Comparison of ENCODE assay signal across 9 mouse cellular contexts in genomic region chr1:119419151-119420105, GRCm38 (mm10). TPM values are rescaled to one million over a fixed set of nuclear protein-coding genes. Genes with fewer than 3 reads are reported as not detected.
DNase-seq lines count a peak whose midpoint lies in the region; ATAC-seq and TF ChIP-seq lines count a peak whose summit lies in the region.
"Had no signal": no experiment of that assay in that cellular context is flagged by ENCODE, and none has a peak within 500 bp of the region (broad histone marks: within the 10 kb centered on the region; RNA-seq: fewer than 3 reads in every experiment).

No protein-coding gene starts in this region.

- no peak overlapping the region for H3K9ac ChIP-seq in heart, embryonic 15.5 days
- peak overlapping the region; percentile 78 for H3K9ac ChIP-seq in hindbrain, embryonic 13.5 days
- peak overlapping the region; percentile 32; the same call in 1 of the 2 replicates for H3K9ac ChIP-seq in neural tube, embryonic 11.5 days (ENCODE audit: low read length)

- peaks cover 29% of the 10 kb centered on the region for H3K4me1 ChIP-seq in heart, embryonic 15.5 days (replicated peaks)
- peaks cover 70% of the 10 kb centered on the region for H3K4me1 ChIP-seq in hindbrain, embryonic 13.5 days (replicated peaks)
- H3K4me1 ChIP-seq in neural tube, embryonic 11.5 days (ENCODE audit: control insufficient read depth, insufficient read depth, low read length) = peaks cover 13% of the 10 kb centered on the region

- no peak for DNase-seq in heart, adult 9 months (ENCODE audit: low spot score in 2 of 2)
- peak; percentile 77 for DNase-seq in brain, embryonic 14.5 days (ENCODE audit: low read depth)
- peak; percentile 48 for DNase-seq in neural tube, embryonic 11.5 days (ENCODE audit: low spot score)
- DNase-seq in adrenal gland, postnatal 4 days (ENCODE audit: low spot score in 2 of 2) = no peak
- DNase-seq in adrenal gland, adult 18-20 months (ENCODE audit: low spot score in 2 of 2) = no peak
- DNase-seq in layer of hippocampus, postnatal 25 days (ENCODE audit: extremely low spot score in 1 of 2, low spot score in 1 of 2) = no peak

- no peaks in the 10 kb centered on the region for H3K9me3 ChIP-seq in heart, embryonic 15.5 days (replicated peaks)
- H3K9me3 ChIP-seq in hindbrain, embryonic 13.5 days = no peaks in the 10 kb centered on the region
- no peaks in the 10 kb centered on the region for H3K9me3 ChIP-seq in neural tube, embryonic 11.5 days (ENCODE audit: control insufficient read depth, low read length)

- no peak for ATAC-seq in heart, embryonic 15.5 days (replicated peaks; ENCODE audit: insufficient number of reproducible peaks, insufficient read depth, low FRiP score, low read depth)
- no peak for ATAC-seq in hindbrain, embryonic 13.5 days (ENCODE audit: low FRiP score)
- ATAC-seq in neural tube, embryonic 11.5 days (ENCODE audit: insufficient read depth, low FRiP score, low TSS enrichment) = no peak

- H3K4me3 ChIP-seq in heart, embryonic 15.5 days = peak overlapping the region; percentile 76
- H3K4me3 ChIP-seq in hindbrain, embryonic 13.5 days = peak overlapping the region; percentile 65
- H3K4me3 ChIP-seq in neural tube, embryonic 11.5 days (ENCODE audit: low read depth, low read length) = peak overlapping the region; percentile 60

- peaks cover 84% of the 10 kb centered on the region for H3K27me3 ChIP-seq in heart, embryonic 15.5 days
- peaks cover 84% of the 10 kb centered on the region for H3K27me3 ChIP-seq in hindbrain, embryonic 13.5 days
- H3K27me3 ChIP-seq in neural tube, embryonic 11.5 days (ENCODE audit: control insufficient read depth, insufficient read depth, low read length) = peaks cover 74% of the 10 kb centered on the region

- TF ChIP-seq POLR2A in brain, embryonic 14.5 days (IDR thresholded peaks at IDR 0.05; ENCODE audit: borderline replicate concordance, extremely low read depth, insufficient read depth, insufficient read length, poor library complexity, severe bottlenecking) = no peak

- no peak for TF ChIP-seq CTCF in brain, embryonic 14.5 days (IDR thresholded peaks at IDR 0.05; ENCODE audit: borderline replicate concordance, extremely low read depth, insufficient read depth, insufficient read length)

- no peaks in the 10 kb centered on the region for H3K36me3 ChIP-seq in heart, embryonic 15.5 days
- H3K36me3 ChIP-seq in hindbrain, embryonic 13.5 days = no peaks in the 10 kb centered on the region
- no peaks in the 10 kb centered on the region for H3K36me3 ChIP-seq in neural tube, embryonic 11.5 days (ENCODE audit: control insufficient read depth, insufficient read depth, low read length)
- H3K36me3 ChIP-seq: G1E had no signal

- 5% methylated on average over 29 of the region's 29 CpGs for WGBS in heart, embryonic 15.5 days
- WGBS in hindbrain, embryonic 13.5 days = 2% methylated on average over 29 of the region's 29 CpGs
- WGBS in neural tube, embryonic 11.5 days = 2% methylated on average over 29 of the region's 29 CpGs

- peak overlapping the region; percentile 100 for H3K4me2 ChIP-seq in heart, embryonic 15.5 days
- H3K4me2 ChIP-seq in hindbrain, embryonic 13.5 days = peak overlapping the region; percentile 92
- H3K4me2 ChIP-seq in neural tube, embryonic 11.5 days (ENCODE audit: low read depth) = peak overlapping the region; percentile 98

- no peak overlapping the region for H3K27ac ChIP-seq in heart, embryonic 15.5 days
- peak overlapping the region; percentile 67 for H3K27ac ChIP-seq in hindbrain, embryonic 13.5 days
- no peak overlapping the region for H3K27ac ChIP-seq in neural tube, embryonic 11.5 days (ENCODE audit: low read depth, low read length)

RNA-seq across cellular contexts. Expression of gene Inhbb, which starts 2.6 kb away (rescaled TPM):
- polyA plus RNA-seq in heart, embryonic 15.5 days (2015; fragmentation: Nextera tagmentation; extraction: Ambion mirVana) = 0.48 and 0.62 TPM in 2 replicates
- 6.0 and 7.4 TPM in 2 replicates for polyA plus RNA-seq in brain, embryonic 14.5 days (2012; rRNA removed)
- 2.2 and 2.7 TPM in 2 replicates for polyA plus RNA-seq in hindbrain, embryonic 13.5 days (2015; fragmentation: Nextera tagmentation; extraction: Ambion mirVana)
- polyA plus RNA-seq in neural tube, embryonic 11.5 days (2014; fragmentation: Nextera tagmentation; extraction: Ambion mirVana) = 0.51 and 0.64 TPM in 2 replicates
- 1 to 10 TPM; 4.2 to 5.0 TPM for total RNA-seq in adrenal gland, postnatal 4 days (2021)
- 1 to 10 TPM; 2.9 to 3.9 TPM for total RNA-seq in adrenal gland, adult 18-20 months (2021)
- 1 to 10 TPM; 8.6 to 8.7 TPM for total RNA-seq in layer of hippocampus, postnatal 25 days (2021)
- polyA plus RNA-seq: G1E had no signal

Comparison
In these comparisons a context has a peak if more than half of its experiments do, and no peak if none do; other contexts are left out.
1. DNase-seq: peak in brain, embryonic 14.5 days (single experiment) and neural tube, embryonic 11.5 days (single experiment); none in heart, adult 9 months (0 of 2), adrenal gland, postnatal 4 days (0 of 2), adrenal gland, adult 18-20 months (0 of 2) and layer of hippocampus, postnatal 25 days (0 of 2).
2. Peak in every context shown above with its lines, with median percentiles within 50 percentile points of each other: H3K4me2 ChIP-seq and H3K4me3 ChIP-seq.